Mouse (Mus musculus) kidney, postnatal 14 days (tissue): ENCODE results near the gene Rgs12.

Experiments used
- DNase-seq: peaks from one replicate; pipeline ENCODE4 v3.0.0; 2022; ENCODE audit warnings: mixed read lengths

Gene Rgs12

GRCm38 (mm10) chr5:35035141-35035540 is 85.9 kb downstream of the Rgs12 start:
- no peak for DNase-seq

GRCm38 (mm10) chr5:35035795-35036194 is 86.5 kb downstream of the Rgs12 start:
- peak; percentile 32 for DNase-seq

- no peak for DNase-seq
Measured at GRCm38 (mm10) chr5:35037438-35037837, 88.2 kb downstream of the Rgs12 start.

GRCm38 (mm10) chr5:35041268-35041829 is 92.1 kb downstream of the Rgs12 start, which contains the start of gene Hgfac:
Gene Hgfac (plus strand): TSS chr5:35041509.
- peak; percentile 91 for DNase-seq

- no peak for DNase-seq
Measured at GRCm38 (mm10) chr5:35042431-35043109, 93.3 kb downstream of the Rgs12 start.

GRCm38 (mm10) chr5:35043110-35043451 is 93.8 kb downstream of the Rgs12 start:
- peak; percentile 89 for DNase-seq

GRCm38 (mm10) chr5:35050541-35050940 is 101.3 kb downstream of the Rgs12 start:
- DNase-seq, result no peak

- no peak for DNase-seq
Measured at GRCm38 (mm10) chr5:35054628-35055027, 105.4 kb downstream of the Rgs12 start.

GRCm38 (mm10) chr5:35055076-35055475 is 105.8 kb downstream of the Rgs12 start:
- peak; percentile 52 for DNase-seq

- DNase-seq, result peak; percentile 72
Measured at GRCm38 (mm10) chr5:35056604-35057432, 107.6 kb downstream of the Rgs12 start, which contains the start of gene Dok7. Gene Dok7 (plus strand): TSS chr5:35056766.

- DNase-seq, result no peak
Measured at GRCm38 (mm10) chr5:35057582-35057981, 108.3 kb downstream of the Rgs12 start.

- no peak for DNase-seq
Measured at GRCm38 (mm10) chr5:35058216-35058615, 109.0 kb downstream of the Rgs12 start.

GRCm38 (mm10) chr5:35060098-35060497 is 110.9 kb downstream of the Rgs12 start:
- DNase-seq, result no peak

GRCm38 (mm10) chr5:35069841-35070240 is 120.6 kb downstream of the Rgs12 start:
- no peak for DNase-seq

GRCm38 (mm10) chr5:35070314-35070713 is 121.1 kb downstream of the Rgs12 start:
- DNase-seq, result no peak

GRCm38 (mm10) chr5:35070953-35071352 is 121.7 kb downstream of the Rgs12 start:
- no peak for DNase-seq

- no peak for DNase-seq
Measured at GRCm38 (mm10) chr5:35071855-35072254, 122.6 kb downstream of the Rgs12 start.

- DNase-seq, result no peak
Measured at GRCm38 (mm10) chr5:35073235-35073634, 124.0 kb downstream of the Rgs12 start.

GRCm38 (mm10) chr5:35073992-35074391 is 124.7 kb downstream of the Rgs12 start:
- DNase-seq, result no peak

- DNase-seq, result no peak
Measured at GRCm38 (mm10) chr5:35076369-35076768, 127.1 kb downstream of the Rgs12 start.

GRCm38 (mm10) chr5:35079101-35079500 is 129.9 kb downstream of the Rgs12 start:
- no peak for DNase-seq

- no peak for DNase-seq
Measured at GRCm38 (mm10) chr5:35084913-35085312, 135.7 kb downstream of the Rgs12 start.

GRCm38 (mm10) chr5:35088785-35089613 is 139.8 kb downstream of the Rgs12 start:
- peak; percentile 70 for DNase-seq
